Mouse (Mus musculus) ovary, adult 2 months (tissue): ENCODE data around the gene Gm2000. TPM values are rescaled to one million over a fixed set of nuclear protein-coding genes. Genes with fewer than 3 reads are reported as not detected.

ENCODE experiments used
- polyA plus RNA-seq: library from polyadenylated mRNA; depleted of rRNA; stranded (reverse); fragments of >200 nt; gene quantifications from 2 replicates; pipeline ENCODE4 v1.2.3, GENCODE M21; 2012; rRNA removed

The Gm2000 gene
- 13.5 and 28.0 TPM in 2 replicates for polyA plus RNA-seq

DNA sequence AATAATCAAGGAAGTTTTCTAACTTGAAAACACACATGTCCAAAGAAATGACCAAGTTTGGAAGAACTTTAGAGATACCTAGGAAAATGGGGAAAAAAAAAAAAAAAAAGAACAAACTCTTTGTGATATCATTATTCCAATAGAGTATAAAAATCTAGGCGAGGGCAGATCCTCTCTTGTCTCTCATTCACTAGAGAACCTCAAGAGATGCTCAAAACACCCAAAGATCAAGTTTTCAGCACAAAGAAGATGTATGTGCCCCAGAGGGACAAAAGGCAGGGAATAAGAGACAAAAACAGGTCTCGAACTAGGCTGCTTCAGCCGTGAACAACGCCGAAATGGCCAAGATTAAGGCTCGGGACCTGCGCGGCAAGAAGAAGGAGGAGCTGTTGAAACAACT, at the start of gene Gm2000:
Gm2000 (plus strand) TSS at position 301 of the 400 bp plus-strand sequence.

Other genes with a start within 250 kb of the Gm2000 start
- gene Fam163a, start 161.0 kb upstream of the Gm2000 start, polyA plus RNA-seq: 0.81 and 0.97 TPM in 2 replicates
- gene Tdrd5, start 62.4 kb upstream of the Gm2000 start, polyA plus RNA-seq: 3.4 and 5.1 TPM in 2 replicates
- gene Nphs2, start 55.3 kb upstream of the Gm2000 start, polyA plus RNA-seq: 0.24 and 0.44 TPM in 2 replicates
- gene Axdnd1, start 55.1 kb downstream of the Gm2000 start, polyA plus RNA-seq: 0.31 and 0.47 TPM in 2 replicates
- gene Soat1, start 108.3 kb downstream of the Gm2000 start, polyA plus RNA-seq: 210 and 314 TPM in 2 replicates
- 23.8 and 27.4 TPM in 2 replicates for gene Gm10031, start 158.0 kb downstream of the Gm2000 start, polyA plus RNA-seq
- 12.4 and 18.3 TPM in 2 replicates for gene Abl2, start 192.7 kb downstream of the Gm2000 start, polyA plus RNA-seq